Mouse (Mus musculus) stomach, postnatal 0 days (tissue): ENCODE results near the gene Bst2.

Experiments
- CTCF ChIP-seq: IDR thresholded peaks from 2 replicates; pipeline ENCODE4 v1.5.1; 2016; ENCODE audit warnings: antibody characterized with exemption, low read depth, mild to moderate bottlenecking, moderate library complexity
- EP300 ChIP-seq: optimal IDR thresholded peaks from 2 replicates; pipeline ENCODE3; 2016; ENCODE audit warnings: antibody characterized with exemption

- TF ChIP-seq CTCF (no peak), EP300 (no peak)
These were observed 20.5 kb downstream of the Bst2 start for GRCm38 (mm10) chr8:71516786-71517185.
